Mouse (Mus musculus): ENCODE data around the gene Klrg1. TPM values are rescaled to one million over a fixed set of nuclear protein-coding genes. Genes with fewer than 3 reads are reported as not detected.

The Klrg1 gene
- polyA plus RNA-seq, 1 experiment from 2014 or later = 0.43 TPM

- no peak overlapping the region for H3K9ac ChIP-seq (replicated peaks)
- H3K4me3 ChIP-seq = no peak overlapping the region
- H3K4me1 ChIP-seq = peaks cover 4% of the 10 kb centered on the region; the same call in 1 of the 2 replicates
- 78% methylated on average over 2 of the region's 2 CpGs for WGBS
- no peaks in the 10 kb centered on the region for H3K9me3 ChIP-seq
- no peaks in the 10 kb centered on the region for H3K27me3 ChIP-seq
- H3K36me3 ChIP-seq = no peaks in the 10 kb centered on the region
- no peak overlapping the region for H3K27ac ChIP-seq (replicated peaks)
- ATAC-seq (replicated peaks) = no peak
- no peak overlapping the region for H3K4me2 ChIP-seq (replicated peaks)
Measured at GRCm38 (mm10) chr6:122291264-122291663, 8.6 kb upstream of the Klrg1 start.

- Histone ChIP-seq H3K36me3 (no peaks in the 10 kb centered on the region), H3K4me2 (replicated peaks) (no peak overlapping the region), H3K27ac (replicated peaks) (no peak overlapping the region), H3K27me3 (no peaks in the 10 kb centered on the region), H3K9ac (replicated peaks) (no peak overlapping the region), H3K9me3 (no peaks in the 10 kb centered on the region), H3K4me1 (no peaks in the 10 kb centered on the region), H3K4me3 (no peak overlapping the region)
- no peak for ATAC-seq (replicated peaks)
- WGBS = 69% methylated on average over 3 of the region's 3 CpGs
Measured at GRCm38 (mm10) chr6:122290253-122290652, 7.6 kb upstream of the Klrg1 start.

- no peak for ATAC-seq (replicated peaks)
- Histone ChIP-seq H3K27me3 (no peaks in the 10 kb centered on the region), H3K4me1 (no peaks in the 10 kb centered on the region), H3K9me3 (no peaks in the 10 kb centered on the region), H3K4me3 (no peak overlapping the region), H3K36me3 (no peaks in the 10 kb centered on the region), H3K4me2 (replicated peaks) (no peak overlapping the region), H3K27ac (replicated peaks) (no peak overlapping the region), H3K9ac (replicated peaks) (no peak overlapping the region)
- WGBS = 57% methylated on average over 1 of the region's 1 CpGs
Measured at GRCm38 (mm10) chr6:122289313-122289712, 6.6 kb upstream of the Klrg1 start.

- Histone ChIP-seq H3K4me1 (no peaks in the 10 kb centered on the region), H3K36me3 (no peaks in the 10 kb centered on the region), H3K9me3 (no peaks in the 10 kb centered on the region), H3K27me3 (no peaks in the 10 kb centered on the region), H3K4me3 (no peak overlapping the region), H3K4me2 (replicated peaks) (no peak overlapping the region), H3K9ac (replicated peaks) (no peak overlapping the region), H3K27ac (replicated peaks) (no peak overlapping the region)
- ATAC-seq (replicated peaks) = no peak
- WGBS = 53% methylated on average over 1 of the region's 1 CpGs
Measured at GRCm38 (mm10) chr6:122288263-122288662, 5.6 kb upstream of the Klrg1 start.

- no peaks in the 10 kb centered on the region for H3K4me1 ChIP-seq
Measured at GRCm38 (mm10) chr6:122284823-122285222, 2.1 kb upstream of the Klrg1 start.

GRCm38 (mm10) chr6:122284304-122284703, 1.6 kb upstream of the Klrg1 start:
- H3K27ac ChIP-seq (replicated peaks) = no peak overlapping the region
- WGBS = 86% methylated on average over 4 of the region's 4 CpGs
- H3K9ac ChIP-seq (replicated peaks) = no peak overlapping the region
- H3K27me3 ChIP-seq = no peaks in the 10 kb centered on the region
- H3K4me3 ChIP-seq = no peak overlapping the region
- H3K9me3 ChIP-seq = no peaks in the 10 kb centered on the region
- no peak overlapping the region for H3K4me2 ChIP-seq (replicated peaks)
- H3K36me3 ChIP-seq = no peaks in the 10 kb centered on the region
- ATAC-seq (replicated peaks) = no peak
- H3K4me1 ChIP-seq = no peaks in the 10 kb centered on the region

More at GRCm38 (mm10) chr6:122284823-122285222, 2.1 kb upstream of the Klrg1 start:
- Histone ChIP-seq H3K36me3 (no peaks in the 10 kb centered on the region), H3K9me3 (no peaks in the 10 kb centered on the region), H3K4me3 (no peak overlapping the region), H3K4me2 (replicated peaks) (no peak overlapping the region), H3K9ac (replicated peaks) (no peak overlapping the region), H3K27ac (replicated peaks) (no peak overlapping the region), H3K27me3 (no peaks in the 10 kb centered on the region)
- no peak for ATAC-seq (replicated peaks)
- 92% methylated on average over 1 of the region's 1 CpGs for WGBS

- no peak for ATAC-seq (replicated peaks)
- 89% methylated on average over 2 of the region's 2 CpGs for WGBS
- H3K27ac ChIP-seq (replicated peaks) = no peak overlapping the region
- H3K4me2 ChIP-seq (replicated peaks) = no peak overlapping the region
- H3K9me3 ChIP-seq = no peaks in the 10 kb centered on the region
- H3K9ac ChIP-seq (replicated peaks) = no peak overlapping the region
- no peaks in the 10 kb centered on the region for H3K4me1 ChIP-seq
- no peaks in the 10 kb centered on the region for H3K27me3 ChIP-seq
- H3K4me3 ChIP-seq = no peak overlapping the region
- H3K36me3 ChIP-seq = no peaks in the 10 kb centered on the region
Measured at GRCm38 (mm10) chr6:122283429-122283828, 747 bp upstream of the Klrg1 start.

- H3K27ac ChIP-seq (replicated peaks) = no peak overlapping the region
- H3K4me1 ChIP-seq = no peaks in the 10 kb centered on the region
- H3K9ac ChIP-seq (replicated peaks) = no peak overlapping the region
- no peaks in the 10 kb centered on the region for H3K9me3 ChIP-seq
- H3K27me3 ChIP-seq = no peaks in the 10 kb centered on the region
- H3K36me3 ChIP-seq = no peaks in the 10 kb centered on the region
- no peak overlapping the region for H3K4me2 ChIP-seq (replicated peaks)
- 87% methylated on average over 7 of the region's 7 CpGs for WGBS
- H3K4me3 ChIP-seq = no peak overlapping the region
- ATAC-seq (replicated peaks) = no peak
Measured at GRCm38 (mm10) chr6:122276565-122276964, 6.1 kb downstream of the Klrg1 start.

GRCm38 (mm10) chr6:122274546-122274945, 8.1 kb downstream of the Klrg1 start:
- ATAC-seq (replicated peaks) = no peak
- Histone ChIP-seq H3K9me3 (no peaks in the 10 kb centered on the region), H3K27ac (replicated peaks) (no peak overlapping the region), H3K36me3 (no peaks in the 10 kb centered on the region), H3K4me1 (no peaks in the 10 kb centered on the region), H3K9ac (replicated peaks) (no peak overlapping the region), H3K4me3 (no peak overlapping the region), H3K4me2 (replicated peaks) (no peak overlapping the region), H3K27me3 (no peaks in the 10 kb centered on the region)
- 72% methylated on average over 5 of the region's 5 CpGs for WGBS

GRCm38 (mm10) chr6:122270152-122270551, 12.5 kb downstream of the Klrg1 start:
- Histone ChIP-seq H3K4me1 (peaks cover 19% of the 10 kb centered on the region), H3K36me3 (no peaks in the 10 kb centered on the region), H3K9me3 (no peaks in the 10 kb centered on the region), H3K4me2 (replicated peaks) (no peak overlapping the region), H3K27ac (replicated peaks) (no peak overlapping the region), H3K9ac (replicated peaks) (no peak overlapping the region), H3K4me3 (no peak overlapping the region), H3K27me3 (no peaks in the 10 kb centered on the region)
- 79% methylated on average over 11 of the region's 11 CpGs for WGBS
- no peak for ATAC-seq (replicated peaks)

GRCm38 (mm10) chr6:122269170-122269569, 13.5 kb downstream of the Klrg1 start:
- WGBS = 79% methylated on average over 4 of the region's 4 CpGs
- peaks cover 19% of the 10 kb centered on the region for H3K4me1 ChIP-seq
- no peaks in the 10 kb centered on the region for H3K36me3 ChIP-seq
- no peaks in the 10 kb centered on the region for H3K9me3 ChIP-seq
- H3K27me3 ChIP-seq = no peaks in the 10 kb centered on the region
- no peak overlapping the region for H3K4me2 ChIP-seq (replicated peaks)
- ATAC-seq (replicated peaks) = peak; percentile 45; the same call in 1 of the 2 replicates
- H3K27ac ChIP-seq (replicated peaks) = peak overlapping the region; percentile 73
- no peak overlapping the region for H3K9ac ChIP-seq (replicated peaks)
- H3K4me3 ChIP-seq = no peak overlapping the region

GRCm38 (mm10) chr6:122268561-122268960, 14.1 kb downstream of the Klrg1 start:
- peak; percentile 87 for ATAC-seq (replicated peaks)
- Histone ChIP-seq H3K4me3 (no peak overlapping the region), H3K4me1 (peaks cover 19% of the 10 kb centered on the region), H3K36me3 (no peaks in the 10 kb centered on the region), H3K9ac (replicated peaks) (no peak overlapping the region), H3K9me3 (no peaks in the 10 kb centered on the region), H3K27me3 (no peaks in the 10 kb centered on the region), H3K27ac (replicated peaks) (peak overlapping the region; percentile 73), H3K4me2 (replicated peaks) (no peak overlapping the region)
- WGBS = 17% methylated on average over 3 of the region's 3 CpGs

- 89% methylated on average over 8 of the region's 8 CpGs for WGBS
- Histone ChIP-seq H3K27me3 (0 out of 2 replicates have a peak, but pooled peaks cover 3% of the 10 kb centered on the region), H3K4me2 (replicated peaks) (no peak overlapping the region), H3K4me3 (no peak overlapping the region), H3K9me3 (no peaks in the 10 kb centered on the region), H3K9ac (replicated peaks) (no peak overlapping the region), H3K4me1 (0 out of 2 replicates have a peak, but pooled peaks cover under 1% of the 10 kb centered on the region), H3K27ac (replicated peaks) (no peak overlapping the region), H3K36me3 (no peaks in the 10 kb centered on the region)
- ATAC-seq (replicated peaks) = no peak
Measured at GRCm38 (mm10) chr6:122262543-122262942, 20.1 kb downstream of the Klrg1 start.
